Mouse (Mus musculus) gonadal fat pad, adult 2 months (tissue): ENCODE results near the gene Krtap16-1. TPM values are rescaled to one million over a fixed set of nuclear protein-coding genes. Genes with fewer than 3 reads are reported as not detected.

Experiments
- DNase-seq: peaks from one replicate; pipeline ENCODE4 v3.0.0-alpha.2; 2012; ENCODE audit warnings: low read depth
- polyA plus RNA-seq: library from polyadenylated mRNA; depleted of rRNA; stranded (reverse); fragments of >200 nt; gene quantifications from 2 replicates; pipeline ENCODE4 v1.2.3, GENCODE M21; 2012; rRNA removed

Gene Krtap16-1
- polyA plus RNA-seq, 1 experiment = not detected

DNA sequence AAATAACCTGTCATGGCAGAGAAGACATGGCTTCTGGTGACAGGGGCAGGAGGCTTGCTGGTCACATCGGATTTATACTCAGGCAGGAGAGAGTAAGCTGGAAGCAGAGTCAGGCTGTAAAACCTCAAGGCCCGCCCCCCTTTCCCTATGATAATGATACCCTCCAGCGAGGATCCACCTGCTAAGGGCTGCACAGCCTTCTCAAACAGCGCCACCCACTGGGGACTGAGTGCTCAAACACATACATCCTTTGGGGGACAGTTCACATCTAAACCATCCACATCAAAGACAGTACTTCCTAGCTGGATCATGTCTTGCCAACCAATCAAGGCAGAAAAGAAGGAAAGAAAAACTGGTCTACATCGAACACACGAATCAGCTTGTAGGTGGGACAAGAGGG lies 22.2 kb downstream of the Krtap16-1 start:
- no peak for DNase-seq

- no peak for DNase-seq
These were observed 38.2 kb downstream of the Krtap16-1 start, which contains the start of gene Krtap9-5 for GRCm38 (mm10) chr11:99948175-99948574. TSS of gene Krtap9-5 (plus strand) at chr11:99948475.

- DNase-seq = no peak
These were observed 48.6 kb downstream of the Krtap16-1 start for GRCm38 (mm10) chr11:99937751-99938264.

DNA sequence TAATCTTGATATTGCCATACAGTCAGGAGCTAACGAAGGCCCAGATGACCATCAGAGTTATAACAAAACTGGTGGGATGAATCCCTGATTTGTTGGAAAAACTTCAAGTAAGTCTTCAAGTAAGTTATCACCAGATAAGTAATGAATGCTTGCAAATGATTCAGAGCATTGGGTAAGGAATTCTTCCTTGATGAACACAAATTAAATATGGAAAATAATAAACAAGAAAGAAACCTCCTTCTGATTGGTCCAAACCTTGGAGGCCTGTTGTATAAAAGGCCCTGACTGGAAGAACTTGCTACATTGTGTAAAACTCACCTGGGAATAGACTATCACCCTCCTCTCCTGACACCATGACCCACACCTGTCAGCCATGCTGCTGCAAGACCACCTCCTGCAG lies 50.4 kb downstream of the Krtap16-1 start, which contains the start of gene Krtap31-2:
Gene Krtap31-2, plus strand, starts transcription at position 301 of the 400 bp plus-strand sequence.
- DNase-seq = no peak

Other genes starting within 250 kb of the Krtap16-1 start
- not detected in 2 replicates for gene Gm11595, start 213.7 kb downstream of the Krtap16-1 start, polyA plus RNA-seq
- gene Krtap4-8, start 205.9 kb downstream of the Krtap16-1 start, polyA plus RNA-seq = not detected in 2 replicates
- gene Krtap4-9, start 201.4 kb downstream of the Krtap16-1 start, polyA plus RNA-seq = not detected in 2 replicates
- gene Gm11596, start 193.1 kb downstream of the Krtap16-1 start, polyA plus RNA-seq = not detected in 2 replicates
- not detected in 2 replicates for gene Gm11569, start 187.7 kb downstream of the Krtap16-1 start, polyA plus RNA-seq
- not detected in 2 replicates for gene Gm11554, start 182.2 kb downstream of the Krtap16-1 start, polyA plus RNA-seq
- not detected in 2 replicates for gene Krtap4-13, start 176.7 kb downstream of the Krtap16-1 start, polyA plus RNA-seq
- not detected in 2 replicates for gene Gm11564, start 170.9 kb downstream of the Krtap16-1 start, polyA plus RNA-seq
- not detected in 2 replicates for gene 2300003K06Rik, start 148.5 kb downstream of the Krtap16-1 start, polyA plus RNA-seq
- gene Krtap4-16, start 135.0 kb downstream of the Krtap16-1 start, polyA plus RNA-seq = not detected in 2 replicates
- gene Gm11568, start 128.7 kb downstream of the Krtap16-1 start, polyA plus RNA-seq = not detected in 2 replicates
- gene Gm11559, start 122.1 kb downstream of the Krtap16-1 start, polyA plus RNA-seq = not detected in 2 replicates
- gene Krtap9-1, start 113.2 kb downstream of the Krtap16-1 start, polyA plus RNA-seq = not detected in 2 replicates
- not detected in 2 replicates for gene Gm11567, start 107.4 kb downstream of the Krtap16-1 start, polyA plus RNA-seq
- gene Krtap31-1, start 78.7 kb downstream of the Krtap16-1 start, polyA plus RNA-seq = not detected in 2 replicates
- not detected in 2 replicates for gene Gm11565, start 71.8 kb downstream of the Krtap16-1 start, polyA plus RNA-seq
- not detected in 2 replicates for gene Krtap31-2, start 50.3 kb downstream of the Krtap16-1 start, polyA plus RNA-seq
- gene Krtap9-5, start 38.1 kb downstream of the Krtap16-1 start, polyA plus RNA-seq = not detected in 2 replicates
- not detected in 2 replicates for gene Krtap29-1, start 7.5 kb downstream of the Krtap16-1 start, polyA plus RNA-seq
- not detected in 2 replicates for gene Krtap17-1, start 7.4 kb upstream of the Krtap16-1 start, polyA plus RNA-seq
- gene Krt33a, start 29.6 kb upstream of the Krtap16-1 start, polyA plus RNA-seq = 0.09 TPM in 1 of 2 replicates, not detected in the other
- gene Krt33b, start 43.3 kb upstream of the Krtap16-1 start, polyA plus RNA-seq = not detected in 2 replicates
- not detected in 2 replicates for gene Krt34, start 55.0 kb upstream of the Krtap16-1 start, polyA plus RNA-seq
- gene Krt31, start 64.0 kb upstream of the Krtap16-1 start, polyA plus RNA-seq = 0.16 and 0.19 TPM in 2 replicates
- 0.71 and 3.7 TPM in 2 replicates for gene Krt32, start 101.6 kb upstream of the Krtap16-1 start, polyA plus RNA-seq
- 0.13 and 0.35 TPM in 2 replicates for gene Krt35, start 109.6 kb upstream of the Krtap16-1 start, polyA plus RNA-seq
- 0.63 and 1.0 TPM in 2 replicates for gene Krt36, start 119.0 kb upstream of the Krtap16-1 start, polyA plus RNA-seq
- not detected in 2 replicates for gene Krt13, start 135.0 kb upstream of the Krtap16-1 start, polyA plus RNA-seq
- gene Krt15, start 149.3 kb upstream of the Krtap16-1 start, polyA plus RNA-seq = 22.6 and 22.7 TPM in 2 replicates
- gene Krt19, start 162.1 kb upstream of the Krtap16-1 start, polyA plus RNA-seq = 181 and 213 TPM in 2 replicates
- gene Krt9, start 206.6 kb upstream of the Krtap16-1 start, polyA plus RNA-seq = 0.04 TPM in 1 of 2 replicates, not detected in the other
- gene Krt14, start 221.0 kb upstream of the Krtap16-1 start, polyA plus RNA-seq = 40.0 and 42.3 TPM in 2 replicates